Mouse (Mus musculus) heart, embryonic 15.5 days (tissue): ENCODE data around the gene Trak1. TPM values are rescaled to one million over a fixed set of nuclear protein-coding genes. Genes with fewer than 3 reads are reported as not detected.
A peak's percentile ranks its signal among the peaks of the same experiment; 100 is the strongest.

Experiments
- ATAC-seq: fragments of 200-750 bp; cut with Nextera tagmentation; replicated peaks from 2 replicates; pipeline ENCODE4 v1.8.0; 2017; ENCODE audit warnings: low read depth, moderate TSS enrichment; ENCODE audit not compliant: insufficient number of reproducible peaks, insufficient read depth, low FRiP score
- H3K27ac ChIP-seq: fragments of 300-500 bp; sonication (generic); 2 replicates; pipeline ENCODE4 v1.5.1; 2015; ENCODE audit warnings: mild to moderate bottlenecking, inconsistent platforms
- H3K27me3 ChIP-seq: fragments of 300-500 bp; sonication (generic); 2 replicates; pipeline ENCODE4 v1.6.1; 2015; ENCODE audit warnings: inconsistent platforms
- H3K36me3 ChIP-seq: fragments of 300-500 bp; sonication (generic); 2 replicates; pipeline ENCODE4 v1.6.1; 2015; ENCODE audit warnings: mild to moderate bottlenecking, inconsistent platforms
- H3K4me1 ChIP-seq: fragments of 300-500 bp; sonication (generic); replicated peaks from 2 replicates; pipeline ENCODE4 v1.6.1; 2015; ENCODE audit warnings: inconsistent platforms
- H3K4me2 ChIP-seq: fragments of 300-500 bp; sonication (generic); 2 replicates; pipeline ENCODE4 v1.6.1; 2015; ENCODE audit warnings: inconsistent platforms, mild to moderate bottlenecking, moderate library complexity
- H3K4me3 ChIP-seq: fragments of 300-500 bp; sonication (generic); 2 replicates; pipeline ENCODE4 v1.5.1; 2015; ENCODE audit warnings: mild to moderate bottlenecking, inconsistent platforms
- H3K9ac ChIP-seq: fragments of 300-500 bp; sonication (generic); 2 replicates; pipeline ENCODE4 v1.6.1; 2015; ENCODE audit warnings: mild to moderate bottlenecking, inconsistent platforms
- H3K9me3 ChIP-seq: fragments of 300-500 bp; sonication (generic); replicated peaks from 2 replicates; pipeline ENCODE4 v1.6.1; 2016; ENCODE audit warnings: inconsistent platforms
- WGBS: fragments of 180-500 bp; shearing (Covaris S2); methylation state at CpG from one replicate; pipeline ENCODE4 v1.1.7; 2015; ENCODE audit warnings: mixed read lengths; 5-methylcytosine and 5-hydroxymethylcytosine counted together
- polyA plus RNA-seq: library from polyadenylated mRNA; unstranded; fragments of >200 nt; fragmentation: Nextera tagmentation; extraction: Ambion mirVana; gene quantifications from 2 replicates; pipeline ENCODE4 v1.2.1, GENCODE M21; 2015

The Trak1 gene
- 37.0 and 46.4 TPM in 2 replicates for polyA plus RNA-seq

DNA sequence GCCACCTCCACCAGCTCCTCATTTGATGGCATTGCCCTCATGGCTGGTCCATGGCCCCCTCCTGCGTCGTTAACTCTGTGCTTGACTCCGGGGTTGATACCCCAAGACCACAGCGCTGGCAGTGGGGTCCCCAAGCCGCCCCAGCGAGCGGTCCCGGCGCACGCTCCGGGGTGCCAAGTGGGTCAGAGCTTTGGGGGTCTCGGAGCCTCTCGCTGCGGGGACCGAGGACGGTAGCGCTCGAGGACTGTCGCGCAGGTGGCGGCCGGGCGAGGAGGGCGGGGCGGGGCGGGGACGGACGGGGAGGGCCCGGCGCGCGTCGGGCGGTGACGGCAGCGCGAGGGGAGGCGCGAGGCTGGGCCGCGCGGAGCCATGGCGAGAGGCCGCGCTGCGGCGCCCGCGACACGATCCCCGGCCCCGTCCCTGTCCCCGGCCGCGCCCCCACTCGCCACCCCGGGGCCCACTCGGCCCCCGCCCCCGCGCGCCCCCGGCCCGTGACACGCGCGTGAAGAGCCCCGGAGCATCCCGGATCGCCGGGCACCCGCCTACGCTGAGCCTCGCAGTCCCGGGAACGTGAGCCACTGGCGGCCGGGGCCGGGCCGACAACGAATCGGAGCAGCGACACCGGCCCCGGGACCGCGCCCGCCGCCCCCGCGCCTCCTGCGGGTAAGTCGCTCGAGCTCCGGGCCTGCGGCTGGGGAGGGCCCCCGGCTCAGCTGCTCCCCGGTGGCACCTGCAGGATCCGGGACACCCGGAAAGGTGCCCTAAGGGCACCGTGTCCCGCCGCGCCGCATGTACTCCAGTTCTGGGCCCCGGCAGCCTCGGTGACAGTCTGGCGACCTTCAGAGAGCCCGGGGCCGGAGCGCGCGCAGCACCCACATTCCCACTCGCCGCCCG, at the start of gene Trak1:
Trak1 (plus strand) TSS at position 332 of the 894 bp plus-strand sequence.
- Histone ChIP-seq H3K9me3 (no peaks in the 10 kb centered on the region), H3K4me3 (peak within 1 kb of the TSS; percentile 75), H3K9ac (peak within 1 kb of the TSS; percentile 96)

DNA sequence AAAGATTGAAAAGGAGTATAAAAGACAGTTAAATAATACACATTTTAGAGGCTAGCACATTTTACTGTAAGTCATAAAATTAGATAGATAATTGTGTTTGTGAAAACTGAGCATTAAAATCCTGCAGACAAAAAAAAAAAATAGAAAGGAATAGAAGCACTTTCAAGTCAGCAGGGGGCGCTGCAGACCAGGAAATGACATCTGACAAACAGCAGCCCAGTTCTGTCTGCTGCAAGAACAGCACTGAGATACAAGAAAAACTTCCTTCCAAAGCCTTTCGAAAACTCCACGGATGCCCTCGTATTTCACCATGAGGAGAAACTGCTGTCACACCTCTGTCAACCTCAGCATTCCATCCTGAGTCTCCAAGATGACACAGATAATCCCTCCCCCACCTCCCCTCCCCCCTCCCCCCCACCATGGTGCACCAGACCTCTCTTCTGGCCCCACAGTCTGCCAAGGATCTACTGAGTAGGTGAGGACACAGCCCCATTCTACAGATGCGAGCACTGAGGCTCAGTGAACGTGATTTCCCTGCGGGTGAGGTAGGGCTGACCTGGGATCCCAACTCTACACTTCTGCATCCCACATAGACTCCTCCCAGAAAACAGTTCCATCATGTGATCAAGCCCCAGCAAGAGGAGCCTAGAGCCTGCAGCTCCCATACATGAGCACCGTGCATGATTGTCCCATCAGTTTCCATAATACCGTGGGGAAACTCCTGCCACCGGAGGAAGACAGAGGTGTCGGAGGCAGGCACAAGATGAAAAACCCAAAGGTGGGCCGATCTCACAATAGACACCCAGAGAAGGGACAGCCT, 49.1 kb upstream of the Trak1 start:
- no peak for ATAC-seq

More for the DNA sequence above, at the start of gene Trak1:
- Histone ChIP-seq H3K4me2 (peak within 1 kb of the TSS; percentile 98), H3K27ac (peak within 1 kb of the TSS; percentile 82), H3K4me1 (peaks cover 40% of the 10 kb centered on the region), H3K36me3 (no peaks in the 10 kb centered on the region), H3K27me3 (0 out of 2 replicates have a peak, but pooled peaks cover 12% of the 10 kb centered on the region)
- under 1% methylated on average over 111 of the region's 116 CpGs for WGBS
- ATAC-seq: peak; percentile 86

DNA sequence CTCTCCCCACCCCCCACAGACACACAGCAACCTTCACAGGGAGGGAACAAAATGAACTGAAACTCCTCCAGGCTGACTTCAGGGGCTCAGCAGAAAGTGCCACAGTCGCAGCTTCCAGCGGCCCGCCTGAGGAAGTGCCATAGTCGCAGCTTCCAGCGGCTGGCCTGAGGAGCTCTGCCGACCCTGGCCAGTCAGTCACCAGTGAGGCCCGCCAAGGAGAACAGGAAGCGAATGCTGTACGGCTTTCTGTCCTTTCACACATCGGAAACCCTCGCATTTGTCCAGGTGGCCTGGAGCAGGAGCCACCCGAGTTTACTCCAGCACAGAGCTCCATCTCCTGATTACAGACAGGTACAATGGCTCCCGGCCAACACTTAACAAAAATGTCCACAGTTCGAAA, 47.5 kb upstream of the Trak1 start:
- H3K27ac ChIP-seq: no peak overlapping the region
- no peak overlapping the region for H3K4me2 ChIP-seq
- ATAC-seq: no peak
- H3K27me3 ChIP-seq: no peaks in the 10 kb centered on the region
- no peaks in the 10 kb centered on the region for H3K9me3 ChIP-seq
- no peak overlapping the region for H3K4me3 ChIP-seq
- no peaks in the 10 kb centered on the region for H3K36me3 ChIP-seq
- WGBS: 45% methylated on average over 14 of the region's 14 CpGs
- no peaks in the 10 kb centered on the region for H3K4me1 ChIP-seq
- H3K9ac ChIP-seq: no peak overlapping the region

More for the DNA sequence above, 49.1 kb upstream of the Trak1 start:
- H3K4me1 ChIP-seq: no peaks in the 10 kb centered on the region
- no peak overlapping the region for H3K27ac ChIP-seq
- H3K27me3 ChIP-seq: no peaks in the 10 kb centered on the region
- WGBS: 55% methylated on average over 12 of the region's 12 CpGs
- no peak overlapping the region for H3K9ac ChIP-seq
- no peak overlapping the region for H3K4me2 ChIP-seq
- no peaks in the 10 kb centered on the region for H3K9me3 ChIP-seq
- no peak overlapping the region for H3K4me3 ChIP-seq
- no peaks in the 10 kb centered on the region for H3K36me3 ChIP-seq

DNA sequence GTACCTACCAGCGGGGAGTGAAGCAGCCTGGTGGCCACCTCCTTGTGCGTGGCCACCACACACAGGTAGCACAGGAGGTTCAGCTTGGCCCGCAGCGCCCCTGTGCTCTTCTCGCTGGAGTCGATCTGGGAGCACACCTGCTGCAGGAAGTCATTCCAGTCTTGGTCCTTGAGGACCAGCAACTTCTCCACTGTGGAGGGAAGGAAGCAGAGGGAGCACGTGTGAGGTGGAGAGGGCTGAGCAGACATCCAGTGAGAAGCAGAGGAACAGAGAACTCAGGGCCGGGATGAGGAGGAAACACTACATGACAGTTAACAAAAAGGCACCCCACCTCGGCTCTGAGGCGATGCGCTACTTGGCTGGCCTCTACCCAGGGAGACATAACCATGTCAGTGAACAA, 46.4 kb upstream of the Trak1 start:
- no peaks in the 10 kb centered on the region for H3K36me3 ChIP-seq
- H3K4me2 ChIP-seq: no peak overlapping the region
- H3K27ac ChIP-seq: no peak overlapping the region
- H3K4me1 ChIP-seq: no peaks in the 10 kb centered on the region
- H3K9ac ChIP-seq: no peak overlapping the region
- WGBS: 92% methylated on average over 11 of the region's 11 CpGs
- H3K9me3 ChIP-seq: no peaks in the 10 kb centered on the region
- H3K27me3 ChIP-seq: no peaks in the 10 kb centered on the region
- H3K4me3 ChIP-seq: no peak overlapping the region
- no peak for ATAC-seq

DNA sequence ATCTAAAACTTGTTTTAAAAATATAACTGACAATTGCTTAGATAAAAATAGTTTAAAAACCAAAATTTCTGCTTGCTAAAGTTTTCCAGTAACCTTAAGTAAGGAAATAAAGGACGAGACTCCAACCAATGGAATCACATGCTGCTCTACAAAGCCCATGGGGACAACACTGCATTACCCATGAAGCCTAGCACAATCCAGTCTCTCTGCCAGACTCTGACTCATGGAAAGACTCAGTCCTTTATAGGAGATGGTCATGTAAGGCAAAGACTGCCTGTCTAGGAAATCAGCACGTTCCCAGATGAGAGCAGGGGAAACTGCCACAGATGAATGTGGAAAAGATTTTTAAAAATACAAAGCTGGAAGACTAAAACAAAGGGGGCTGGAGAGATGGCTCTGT, 43.3 kb upstream of the Trak1 start:
- H3K4me1 ChIP-seq: no peaks in the 10 kb centered on the region
- WGBS: 58% methylated on average over 2 of the region's 2 CpGs

DNA sequence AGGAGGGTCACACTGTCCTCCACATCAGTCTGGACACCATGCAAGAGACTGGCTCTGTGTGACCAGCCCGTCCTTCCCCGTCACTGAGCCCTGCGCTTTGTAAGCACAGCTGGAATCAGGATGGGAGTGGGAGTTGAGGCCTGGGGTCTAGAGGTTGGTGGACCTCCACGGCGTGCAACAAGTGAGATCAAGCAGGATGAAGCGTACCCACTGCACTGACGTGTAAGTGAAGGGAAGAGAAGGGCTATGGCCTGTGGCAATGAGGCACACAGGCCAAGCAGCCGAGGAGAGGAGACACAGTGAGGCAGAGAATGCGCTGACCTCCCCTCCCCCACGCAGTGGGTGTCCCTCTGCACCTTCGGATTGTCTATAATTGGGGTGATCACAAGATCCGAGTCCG, 42.5 kb upstream of the Trak1 start:
- H3K4me1 ChIP-seq: no peaks in the 10 kb centered on the region
- no peaks in the 10 kb centered on the region for H3K9me3 ChIP-seq
- H3K9ac ChIP-seq: no peak overlapping the region
- H3K36me3 ChIP-seq: no peaks in the 10 kb centered on the region
- H3K27ac ChIP-seq: no peak overlapping the region
- no peak overlapping the region for H3K4me2 ChIP-seq
- WGBS: 88% methylated on average over 13 of the region's 13 CpGs
- no peak for ATAC-seq
- H3K4me3 ChIP-seq: no peak overlapping the region
- no peaks in the 10 kb centered on the region for H3K27me3 ChIP-seq

More for the DNA sequence above, 43.3 kb upstream of the Trak1 start:
- no peak overlapping the region for H3K4me2 ChIP-seq
- H3K9ac ChIP-seq: no peak overlapping the region
- 0 out of 2 replicates have a peak, but pooled peaks have one; percentile 39 for ATAC-seq
- H3K4me3 ChIP-seq: no peak overlapping the region
- no peaks in the 10 kb centered on the region for H3K36me3 ChIP-seq
- H3K27ac ChIP-seq: no peak overlapping the region
- H3K9me3 ChIP-seq: no peaks in the 10 kb centered on the region
- no peaks in the 10 kb centered on the region for H3K27me3 ChIP-seq

DNA sequence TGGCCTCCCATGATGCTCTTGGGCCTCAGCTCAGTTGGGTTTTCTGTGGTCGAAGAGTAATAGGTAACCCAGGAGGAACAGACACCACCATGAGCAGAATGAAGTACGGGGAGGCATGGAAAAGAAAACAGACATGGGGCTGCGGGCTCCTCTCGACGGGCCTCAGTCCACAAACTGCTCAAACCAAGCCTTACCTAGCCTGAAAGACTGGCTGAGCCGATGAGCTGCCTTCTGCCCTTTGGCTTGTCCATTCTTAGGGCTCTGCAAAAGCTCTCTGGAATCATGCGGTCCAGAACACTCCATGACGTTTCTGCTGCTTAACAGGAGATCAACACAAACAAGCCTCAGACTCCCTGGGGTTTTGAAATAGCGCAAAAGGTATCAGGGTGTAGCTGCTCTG, 40.2 kb upstream of the Trak1 start:
- Histone ChIP-seq H3K9me3 (no peaks in the 10 kb centered on the region), H3K27ac (no peak overlapping the region), H3K4me3 (no peak overlapping the region), H3K4me2 (no peak overlapping the region), H3K9ac (no peak overlapping the region), H3K4me1 (no peaks in the 10 kb centered on the region), H3K27me3 (no peaks in the 10 kb centered on the region), H3K36me3 (no peaks in the 10 kb centered on the region)
- 77% methylated on average over 9 of the region's 9 CpGs for WGBS
- ATAC-seq: no peak

DNA sequence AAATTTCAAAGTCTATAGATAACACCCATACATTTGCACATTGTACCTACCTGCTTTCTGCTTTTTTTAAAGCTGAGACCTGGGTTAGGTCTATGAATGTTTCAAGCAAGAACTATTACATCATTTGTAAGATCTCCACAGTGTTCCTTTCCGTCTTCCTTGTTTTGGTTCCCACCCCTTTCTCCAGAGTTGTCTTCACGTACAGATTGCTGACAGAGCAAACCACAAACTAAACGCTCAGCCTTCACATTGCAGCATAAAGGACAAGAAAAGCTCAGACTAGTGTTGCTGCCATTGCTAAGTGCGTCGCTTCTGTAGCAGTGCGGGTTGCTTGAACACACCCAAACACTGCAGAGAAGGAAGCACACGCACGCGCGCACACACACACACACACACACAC, 32.0 kb upstream of the Trak1 start:
- 67% methylated on average over 10 of the region's 10 CpGs for WGBS
- H3K4me2 ChIP-seq: no peak overlapping the region

DNA sequence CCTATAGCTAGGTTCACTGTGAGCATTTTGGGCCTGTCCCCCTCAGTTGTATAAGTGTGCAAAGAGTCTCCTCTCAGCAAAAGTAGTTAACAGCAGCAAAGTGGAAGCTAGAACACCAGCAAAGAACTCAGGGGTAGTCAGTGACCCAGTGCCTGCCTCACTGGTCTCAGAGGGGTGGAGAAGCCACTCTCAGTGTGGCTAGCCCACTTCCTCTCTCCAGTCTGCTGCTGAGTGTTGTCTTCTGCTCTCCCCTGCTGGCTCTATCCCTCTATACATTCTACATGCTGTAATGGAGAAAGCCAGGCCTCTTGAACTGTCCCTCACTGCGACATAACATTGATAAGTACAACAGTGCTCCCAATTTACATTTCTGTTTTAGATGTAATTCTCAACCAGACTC, 26.2 kb upstream of the Trak1 start:
- Histone ChIP-seq H3K4me1 (no peaks in the 10 kb centered on the region), H3K4me2 (no peak overlapping the region), H3K27me3 (no peaks in the 10 kb centered on the region), H3K4me3 (no peak overlapping the region), H3K9ac (no peak overlapping the region), H3K9me3 (no peaks in the 10 kb centered on the region), H3K27ac (no peak overlapping the region), H3K36me3 (no peaks in the 10 kb centered on the region)
- no peak for ATAC-seq
- WGBS: 68% methylated on average over 1 of the region's 1 CpGs

More for the DNA sequence above, 32.0 kb upstream of the Trak1 start:
- H3K4me3 ChIP-seq: no peak overlapping the region
- H3K4me1 ChIP-seq: no peaks in the 10 kb centered on the region
- no peak for ATAC-seq
- no peaks in the 10 kb centered on the region for H3K36me3 ChIP-seq
- H3K9ac ChIP-seq: no peak overlapping the region
- H3K27me3 ChIP-seq: no peaks in the 10 kb centered on the region
- H3K9me3 ChIP-seq: no peaks in the 10 kb centered on the region
- H3K27ac ChIP-seq: no peak overlapping the region

DNA sequence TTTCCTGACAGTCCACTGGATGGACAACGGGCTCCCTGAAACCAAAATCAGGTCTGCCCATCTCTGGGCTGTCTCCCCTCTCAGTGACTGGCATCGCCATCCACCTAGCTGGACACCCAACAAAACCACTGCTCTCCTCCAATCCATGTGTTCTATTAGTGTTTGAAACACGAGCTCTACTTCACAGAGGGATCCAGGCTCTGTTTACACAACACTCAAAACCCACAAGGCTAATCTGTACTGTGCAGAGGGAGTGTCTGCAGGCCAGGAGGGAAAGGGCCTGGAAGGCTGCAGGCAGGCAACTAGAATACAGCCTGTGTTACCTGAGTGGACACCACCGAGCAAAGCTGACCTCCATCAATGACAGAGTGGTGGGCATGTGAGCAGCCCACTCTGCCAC, 25.7 kb upstream of the Trak1 start:
- Histone ChIP-seq H3K4me3 (no peak overlapping the region), H3K9me3 (no peaks in the 10 kb centered on the region), H3K4me1 (0 out of 2 replicates have a peak, but pooled peaks cover 2% of the 10 kb centered on the region), H3K4me2 (no peak overlapping the region), H3K36me3 (no peaks in the 10 kb centered on the region), H3K27me3 (no peaks in the 10 kb centered on the region), H3K9ac (no peak overlapping the region), H3K27ac (no peak overlapping the region)
- 61% methylated on average over 4 of the region's 4 CpGs for WGBS
- ATAC-seq: no peak

DNA sequence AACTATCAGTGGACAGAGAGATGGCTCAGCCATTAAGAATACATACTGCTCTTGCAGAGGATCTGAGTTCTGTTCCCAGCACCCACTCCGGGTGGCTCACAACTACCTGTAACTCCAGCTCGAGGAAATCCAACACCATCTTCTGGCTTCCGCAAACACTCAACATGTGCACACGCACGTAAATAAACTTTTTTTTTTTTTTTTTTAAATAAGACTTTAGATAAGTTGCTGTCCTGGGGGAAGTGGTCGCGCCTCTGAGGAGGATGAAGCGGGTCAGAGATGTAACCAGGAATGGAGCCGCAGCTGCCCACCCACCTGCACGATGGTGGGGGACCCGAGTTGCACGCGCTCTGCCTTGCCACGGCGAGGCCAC, 20.6 kb upstream of the Trak1 start:
- Histone ChIP-seq H3K4me3 (peak overlapping the region; percentile 66), H3K27me3 (no peaks in the 10 kb centered on the region), H3K36me3 (no peaks in the 10 kb centered on the region), H3K4me1 (peaks cover 11% of the 10 kb centered on the region), H3K9ac (peak overlapping the region; percentile 69), H3K27ac (0 out of 2 replicates have a peak overlapping the region, but pooled peaks have one; percentile 76), H3K4me2 (peak overlapping the region; percentile 92), H3K9me3 (no peaks in the 10 kb centered on the region)
- 14% methylated on average over 15 of the region's 15 CpGs for WGBS
- no peak for ATAC-seq
